Mouse (Mus musculus) granulocyte monocyte progenitor cell, adult 5-6 weeks (primary cell): Measurements from ENCODE around the gene Zbtb24. TPM values are rescaled to one million over a fixed set of nuclear protein-coding genes. Genes with fewer than 3 reads are reported as not detected.

Experiments
- ATAC-seq: replicated peaks from 2 replicates; pipeline ENCODE4 v1.8.0; 2016; ENCODE audit warnings: mild to moderate bottlenecking, moderate TSS enrichment, inconsistent platforms; ENCODE audit not compliant: poor library complexity, severe bottlenecking
- total RNA-seq, 2 experiments: library from RNA; stranded (forward) in 1 of 2; stranded (reverse) in 1 of 2; fragments of 200-712, 200-1000 nt in 1 of 2; fragments of >200 nt in 1 of 2; fragmentation: Nextera tagmentation in 1 of 2; gene quantifications; 2 replicates each; pipeline ENCODE4 v1.2.3; 2014 to 2017

The Zbtb24 gene
- total RNA-seq, 2 experiments from 2014 or later, result 14.1 to 18.1 TPM

- ATAC-seq, result no peak
These were observed 11.0 kb downstream of the Zbtb24 start for GRCm38 (mm10) chr10:41461057-41461722.

DNA sequence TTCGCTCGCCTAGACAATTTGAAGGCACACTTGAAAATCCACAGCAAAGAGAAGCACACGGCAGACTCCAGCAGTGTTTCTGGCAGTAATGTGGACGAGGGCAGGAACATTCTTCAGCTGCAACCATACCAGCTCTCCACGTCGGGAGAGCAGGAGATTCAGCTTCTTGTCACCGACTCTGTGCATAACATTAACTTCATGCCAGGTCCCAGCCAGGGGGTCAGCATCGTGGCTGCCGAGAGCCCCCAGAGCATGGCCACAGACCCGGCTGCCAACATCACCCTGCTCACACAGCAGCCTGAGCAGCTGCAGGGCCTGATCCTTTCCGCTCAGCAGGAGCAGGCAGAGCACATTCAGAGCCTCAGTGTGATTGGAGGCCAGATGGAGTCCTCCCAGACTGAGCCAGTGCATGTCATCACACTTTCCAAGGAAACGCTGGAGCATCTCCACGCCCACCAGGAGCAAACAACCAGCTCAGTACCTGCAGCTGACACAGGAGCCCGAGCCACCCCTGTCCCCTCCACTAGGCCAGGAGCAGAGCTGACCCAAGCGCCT lies 14.3 kb downstream of the Zbtb24 start:
- ATAC-seq, result no peak

DNA sequence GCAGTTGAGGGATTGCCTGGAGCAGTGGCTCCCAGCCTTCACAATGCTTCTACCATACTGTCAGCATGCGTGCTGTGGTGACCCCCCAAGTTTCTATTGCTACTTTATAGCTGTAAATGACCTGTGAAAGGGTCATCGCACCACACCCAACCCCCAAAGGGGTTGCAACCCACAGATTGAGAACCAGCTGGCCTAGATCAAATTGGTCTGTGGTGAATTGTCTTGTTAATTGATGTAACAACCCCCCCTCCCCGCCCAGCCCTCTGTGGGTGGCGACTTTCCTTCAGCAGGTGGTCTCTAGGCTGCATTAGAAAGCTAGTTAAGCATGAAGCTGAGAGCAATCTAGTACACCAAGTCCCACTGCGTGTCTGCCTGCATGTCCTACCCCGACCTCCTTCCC lies 17.1 kb downstream of the Zbtb24 start:
- ATAC-seq, result no peak

- no peak for ATAC-seq
These were observed 20.5 kb downstream of the Zbtb24 start for GRCm38 (mm10) chr10:41470693-41471092.

DNA sequence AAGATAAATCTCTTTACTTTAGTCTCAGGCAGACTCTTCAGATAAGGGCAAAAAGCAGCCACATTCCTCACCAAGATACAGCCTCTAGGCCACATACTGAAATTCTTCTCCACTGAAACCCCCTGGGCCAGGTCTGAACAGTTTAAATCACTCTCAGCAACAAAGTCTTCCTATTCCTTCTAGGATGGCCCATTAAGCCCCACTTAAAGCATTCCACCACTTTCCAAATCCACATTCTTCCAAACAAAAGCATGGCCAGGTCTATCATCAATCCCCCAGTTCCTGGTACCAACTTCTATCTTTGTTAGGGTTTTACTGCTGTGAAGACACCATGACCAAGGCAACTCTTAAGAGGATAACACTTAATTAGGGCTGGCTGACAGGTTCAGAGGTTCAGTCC lies 22.4 kb downstream of the Zbtb24 start:
- no peak for ATAC-seq

DNA sequence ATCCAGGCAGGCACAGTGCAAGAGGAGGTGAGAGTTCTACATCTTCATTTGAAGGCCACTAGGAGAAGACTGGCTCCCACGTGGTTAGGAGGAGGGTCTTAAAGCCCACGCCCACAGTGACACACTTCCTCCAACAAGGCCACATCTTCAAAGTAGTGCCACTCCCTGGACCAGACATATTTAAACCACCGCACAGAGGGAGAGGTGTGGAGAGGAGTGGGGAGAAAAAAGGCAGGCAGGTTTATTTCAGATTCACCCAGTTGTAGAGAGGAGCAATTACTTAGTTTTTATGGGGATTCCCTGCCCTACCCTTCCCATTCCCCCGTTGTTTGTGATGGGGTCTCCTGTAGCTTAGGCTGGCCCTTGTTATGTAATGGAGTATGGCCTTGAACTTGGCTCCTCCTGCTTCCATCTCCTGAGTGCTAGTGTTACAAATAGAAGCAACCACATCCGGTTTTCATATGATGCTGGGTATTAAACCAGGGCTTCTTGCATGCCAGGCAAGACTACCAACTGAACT lies 22.8 kb downstream of the Zbtb24 start:
- peak; percentile 25 for ATAC-seq

GRCm38 (mm10) chr10:41473782-41474468 lies 23.7 kb downstream of the Zbtb24 start:
- ATAC-seq, result peak; percentile 56

DNA sequence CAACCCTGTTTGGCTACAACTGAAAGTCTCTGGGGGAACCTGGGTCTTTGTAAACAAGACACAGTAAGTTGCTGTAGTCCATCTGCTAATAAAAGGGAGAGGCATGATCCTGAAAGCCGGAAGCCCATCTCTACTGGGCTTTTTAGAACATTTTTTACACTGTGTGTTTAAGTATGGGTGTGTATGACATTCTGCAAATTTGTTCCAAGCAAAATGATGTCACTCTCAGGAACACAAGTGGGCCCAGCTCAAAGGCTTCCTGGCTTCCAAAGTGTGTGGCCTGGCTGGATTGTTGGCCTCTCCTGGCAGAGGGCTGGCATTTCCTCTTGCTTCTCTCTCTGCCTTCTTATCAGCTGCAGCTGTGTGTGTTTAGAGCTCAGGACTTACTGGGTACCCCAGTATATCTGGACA lies 24.8 kb downstream of the Zbtb24 start:
- no peak for ATAC-seq

DNA sequence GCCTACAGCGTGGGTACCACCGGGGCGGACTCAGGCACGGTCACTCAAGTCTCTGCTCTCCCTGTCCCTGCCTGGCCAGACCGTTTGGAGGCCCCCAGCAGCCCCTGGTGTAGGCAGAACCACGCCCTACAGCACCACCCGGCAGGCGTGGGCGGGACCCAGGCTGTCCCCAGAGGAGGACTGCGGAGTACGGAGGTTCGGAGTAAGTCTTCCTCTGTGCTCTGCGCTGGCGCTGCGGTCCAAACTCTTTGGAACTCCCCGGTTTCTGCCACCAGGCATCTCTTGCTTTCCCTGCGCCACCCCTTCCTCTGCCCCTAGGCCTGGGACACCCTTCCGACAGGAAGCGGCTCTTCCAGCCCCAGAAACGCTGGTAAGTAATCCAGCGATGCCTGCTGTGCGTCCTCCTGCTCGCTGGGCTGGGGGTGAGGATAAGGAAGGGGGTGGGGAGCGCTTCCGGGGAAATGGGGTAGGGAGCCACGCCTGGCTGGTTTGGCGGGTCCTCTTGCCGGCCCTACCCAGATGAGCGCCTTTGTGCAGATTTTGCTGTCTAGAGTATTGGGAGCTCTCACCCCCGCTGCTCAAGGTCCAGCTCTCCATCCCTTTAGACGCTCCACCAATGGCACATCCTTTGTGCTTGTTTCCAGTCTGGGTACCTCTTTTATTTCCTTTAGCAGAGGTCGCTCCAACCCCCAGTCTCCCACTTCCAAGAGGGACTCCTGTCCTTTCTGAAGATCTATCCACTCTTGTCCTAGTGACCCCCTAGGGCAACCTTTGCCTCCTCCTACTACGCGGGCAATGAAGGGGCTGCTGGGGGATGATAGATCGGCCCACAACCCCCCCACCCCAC lies 26.2 kb downstream of the Zbtb24 start, which contains the start of gene Mical1:
Gene Mical1 (plus strand): TSS at position 144 of the 847 bp plus-strand sequence.
- ATAC-seq, result peak; percentile 24

DNA sequence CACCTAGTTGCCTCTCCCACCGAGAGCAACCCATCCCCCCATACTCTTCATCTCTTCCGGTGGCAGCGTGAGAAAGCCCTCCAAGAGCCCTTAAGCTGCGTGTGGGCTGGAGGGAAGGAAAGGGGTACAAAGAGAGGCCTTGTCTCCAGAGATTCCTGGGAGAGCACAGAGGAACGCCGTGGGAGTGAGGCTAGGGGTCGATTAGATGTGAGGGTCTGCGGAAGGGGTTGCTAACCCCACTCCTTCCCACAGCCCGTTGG lies 26.8 kb downstream of the Zbtb24 start:
- ATAC-seq, result no peak

DNA sequence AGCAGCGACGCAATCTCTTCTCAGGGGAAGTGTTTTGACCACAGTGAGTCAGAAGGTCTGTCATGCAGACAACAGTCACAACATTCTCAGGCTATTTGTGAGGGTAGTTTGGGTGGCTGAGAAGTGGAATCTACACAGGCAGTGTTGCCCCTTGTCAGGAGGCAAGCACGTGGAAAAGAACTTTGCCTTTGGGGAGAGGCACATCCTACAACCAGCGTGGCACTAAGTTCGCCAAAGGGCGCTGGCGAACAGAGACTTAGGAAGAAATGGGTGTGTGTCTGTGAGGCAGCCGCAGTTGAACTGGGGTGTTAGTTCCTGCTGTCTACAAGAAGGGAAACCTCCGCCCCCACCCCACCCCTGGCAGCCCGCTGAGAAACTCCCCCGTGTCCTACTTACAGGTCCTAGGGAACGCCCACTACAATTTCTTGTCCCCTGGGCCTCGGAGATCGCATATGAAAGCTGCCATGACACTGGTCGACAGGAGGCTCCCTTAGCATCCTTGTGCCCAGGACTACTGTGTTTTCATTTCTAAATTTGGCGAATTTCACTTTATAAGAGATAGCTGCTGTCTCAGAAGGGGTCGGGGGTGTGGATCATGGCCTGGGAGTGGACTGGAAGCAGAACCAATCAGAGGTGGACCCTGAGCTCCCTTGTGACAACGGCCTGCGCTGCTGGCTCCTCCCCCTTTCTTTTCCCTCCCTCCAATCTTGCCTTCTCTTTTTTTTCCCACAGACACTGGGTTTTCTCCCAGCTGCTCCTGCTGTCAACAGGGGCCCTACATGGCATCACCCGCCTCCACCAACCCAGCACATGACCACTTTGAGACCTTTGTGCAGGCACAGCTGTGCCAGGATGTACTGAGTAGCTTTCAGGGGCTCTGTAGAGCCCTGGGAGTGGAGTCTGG lies 27.3 kb downstream of the Zbtb24 start:
- ATAC-seq, result peak; percentile 56

DNA sequence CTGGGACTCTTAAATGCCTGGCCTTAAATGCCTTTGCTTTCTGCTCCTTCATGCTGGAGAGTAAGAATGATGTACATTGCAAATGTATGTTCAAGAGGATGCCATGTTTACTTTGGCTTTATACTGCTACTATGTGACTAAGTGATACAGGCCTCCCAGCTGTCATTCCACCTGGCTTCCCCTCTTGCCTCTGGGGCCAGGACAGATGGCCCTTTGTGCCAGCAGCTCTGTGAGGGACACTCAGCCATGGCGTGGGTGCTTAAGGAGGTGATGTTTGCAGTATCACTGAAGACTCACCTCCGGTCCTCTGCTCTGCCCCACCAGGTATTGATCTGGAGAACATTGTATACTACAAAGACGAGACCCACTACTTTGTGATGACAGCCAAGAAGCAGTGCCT lies 29.8 kb downstream of the Zbtb24 start:
- no peak for ATAC-seq

- no peak for ATAC-seq
These were observed 31.0 kb downstream of the Zbtb24 start for GRCm38 (mm10) chr10:41480938-41481880.

- ATAC-seq, result no peak
These were observed 32.3 kb downstream of the Zbtb24 start for GRCm38 (mm10) chr10:41482446-41482845.

DNA sequence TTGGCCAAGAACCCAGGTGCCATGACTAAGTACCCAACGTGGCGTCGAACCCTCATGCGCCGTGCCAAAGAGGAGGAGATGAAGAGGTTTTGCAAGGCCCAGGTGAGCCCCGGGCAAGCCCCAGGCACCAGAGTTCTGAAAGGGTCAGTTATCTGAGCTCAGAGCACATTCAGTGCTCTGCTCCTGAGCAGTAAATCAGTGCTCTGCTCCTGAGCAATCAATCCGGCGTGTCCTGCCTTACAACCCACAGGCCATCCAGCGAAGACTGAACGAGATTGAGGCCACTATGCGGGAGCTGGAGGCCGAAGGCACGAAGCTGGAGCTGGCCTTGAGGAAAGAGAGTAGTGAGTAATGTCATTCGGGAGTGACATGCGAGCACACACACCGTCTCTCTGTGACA lies 35.6 kb downstream of the Zbtb24 start:
- no peak for ATAC-seq

DNA sequence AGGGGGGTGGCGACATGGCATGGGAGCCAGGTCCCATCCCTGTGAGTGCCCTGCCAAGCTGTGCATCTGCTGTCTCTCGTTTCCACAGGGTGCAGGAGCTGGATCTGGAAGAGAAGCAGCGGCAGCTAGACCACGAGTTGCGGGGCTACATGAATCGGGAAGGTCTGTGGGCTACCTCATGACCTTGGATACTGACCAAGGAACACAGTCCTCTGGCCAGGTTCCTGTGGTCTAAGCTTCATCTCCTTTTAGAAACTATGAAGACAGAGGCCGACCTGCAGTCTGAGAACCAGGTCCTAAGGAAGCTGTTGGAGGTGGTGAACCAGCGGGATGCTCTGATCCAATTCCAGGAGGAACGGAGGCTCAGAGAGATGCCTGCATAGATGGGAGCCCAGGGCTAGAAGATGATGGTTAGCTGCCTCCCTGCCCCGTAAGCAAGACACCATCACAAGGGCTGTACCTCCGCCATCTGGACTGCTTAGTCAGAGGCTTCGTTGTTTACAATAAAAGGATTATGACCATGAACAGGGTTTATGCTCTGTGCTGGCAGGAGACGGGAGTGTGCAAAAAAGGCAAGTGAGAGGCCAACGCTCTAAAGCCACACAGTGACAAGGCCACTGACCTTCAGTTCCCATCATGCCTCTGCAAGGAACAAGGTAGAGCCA lies 36.5 kb downstream of the Zbtb24 start:
- no peak for ATAC-seq

GRCm38 (mm10) chr10:41488877-41489276 lies 38.7 kb downstream of the Zbtb24 start:
- ATAC-seq, result peak; percentile 57

- ATAC-seq, result no peak
These were observed 39.1 kb downstream of the Zbtb24 start for GRCm38 (mm10) chr10:41489294-41489693.
